Mouse (Mus musculus) liver, adult 2 months (tissue): ENCODE measurements around the gene Atf2.

Source experiments
- CTCF ChIP-seq: fragments of 200-500 bp; IDR thresholded peaks from 2 replicates; pipeline ENCODE4 v1.5.1; 2011; ENCODE audit warnings: low read depth, low read length, control low read depth
- POLR2A ChIP-seq: fragments of 200-500 bp; IDR thresholded peaks from 2 replicates; pipeline ENCODE4 v1.6.1; 2011; ENCODE audit warnings: low read length, control low read depth; ENCODE audit not compliant: insufficient read depth; ENCODE audit errors: extremely low read depth

DNA sequence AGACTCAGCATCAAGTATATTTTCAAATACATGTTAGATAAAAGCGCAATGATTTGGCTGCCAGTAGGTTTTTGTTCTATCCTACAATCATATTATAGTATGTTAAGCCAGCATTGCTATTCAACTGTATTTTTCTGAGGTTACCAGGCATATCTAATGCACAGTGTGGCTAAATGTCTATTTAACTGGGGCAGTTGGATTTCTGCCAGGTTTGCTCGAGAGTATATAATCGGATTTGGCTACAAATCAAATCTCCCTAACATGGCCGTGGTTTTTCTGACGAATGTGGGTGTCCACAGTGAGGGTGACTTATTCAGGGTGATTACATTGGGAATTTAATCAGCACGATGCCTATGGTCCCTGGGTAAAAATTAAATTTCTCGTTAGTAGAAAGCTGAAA lies 112.6 kb downstream of the Atf2 start:
- TF ChIP-seq CTCF = no peak
- no peak for TF ChIP-seq POLR2A
